Mouse (Mus musculus) liver, embryonic 14 days (tissue): Measurements from ENCODE around the gene Tnpo1. TPM values are rescaled to one million over a fixed set of nuclear protein-coding genes. Genes with fewer than 3 reads are reported as not detected.

ENCODE experiments used
- polyA plus RNA-seq: library from polyadenylated mRNA; depleted of rRNA; stranded (reverse); fragments of >200 nt; gene quantifications from 2 replicates; pipeline ENCODE4 v1.2.3, GENCODE M21; 2012; rRNA removed

The Tnpo1 gene
- 11.0 and 12.3 TPM in 2 replicates for polyA plus RNA-seq

DNA sequence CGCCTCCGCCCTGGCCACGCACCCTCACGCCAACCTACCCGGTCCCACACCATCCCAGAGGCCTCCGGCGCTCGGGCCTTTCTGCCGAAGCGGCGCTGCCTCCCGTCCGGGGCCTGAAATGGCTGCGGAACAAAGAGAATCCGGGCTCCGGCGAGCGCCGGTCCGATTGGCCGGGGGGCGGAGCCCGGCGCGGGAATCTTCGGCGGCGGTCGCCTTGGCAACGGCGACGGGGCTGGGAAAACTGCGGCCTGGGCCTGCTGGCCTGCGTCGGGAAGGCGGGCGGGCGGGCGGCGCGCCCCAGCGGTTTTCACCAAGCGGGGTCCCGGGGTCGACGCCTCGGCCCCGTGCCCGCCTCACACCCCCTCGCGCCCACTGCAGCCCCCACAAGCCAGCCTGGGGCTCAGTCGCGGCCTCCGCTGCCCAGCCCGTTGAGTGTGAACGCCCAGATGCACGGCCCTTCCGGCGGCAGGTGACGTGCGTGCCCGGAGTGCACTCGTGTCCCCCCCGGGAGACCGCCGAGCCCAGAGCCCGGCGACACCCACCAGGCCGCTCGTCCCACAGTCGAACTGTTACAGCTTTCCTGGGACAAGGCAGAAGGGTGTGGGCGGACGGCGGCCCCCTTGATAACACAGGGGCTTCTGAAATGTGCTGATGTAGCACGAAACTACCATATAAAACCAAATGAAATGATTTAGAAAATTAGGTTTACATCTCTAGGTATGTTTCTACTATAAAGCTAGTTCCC is at the start of gene Tnpo1:
Gene Tnpo1, minus strand, starts transcription at position 172 of the 745 bp plus-strand sequence.

DNA sequence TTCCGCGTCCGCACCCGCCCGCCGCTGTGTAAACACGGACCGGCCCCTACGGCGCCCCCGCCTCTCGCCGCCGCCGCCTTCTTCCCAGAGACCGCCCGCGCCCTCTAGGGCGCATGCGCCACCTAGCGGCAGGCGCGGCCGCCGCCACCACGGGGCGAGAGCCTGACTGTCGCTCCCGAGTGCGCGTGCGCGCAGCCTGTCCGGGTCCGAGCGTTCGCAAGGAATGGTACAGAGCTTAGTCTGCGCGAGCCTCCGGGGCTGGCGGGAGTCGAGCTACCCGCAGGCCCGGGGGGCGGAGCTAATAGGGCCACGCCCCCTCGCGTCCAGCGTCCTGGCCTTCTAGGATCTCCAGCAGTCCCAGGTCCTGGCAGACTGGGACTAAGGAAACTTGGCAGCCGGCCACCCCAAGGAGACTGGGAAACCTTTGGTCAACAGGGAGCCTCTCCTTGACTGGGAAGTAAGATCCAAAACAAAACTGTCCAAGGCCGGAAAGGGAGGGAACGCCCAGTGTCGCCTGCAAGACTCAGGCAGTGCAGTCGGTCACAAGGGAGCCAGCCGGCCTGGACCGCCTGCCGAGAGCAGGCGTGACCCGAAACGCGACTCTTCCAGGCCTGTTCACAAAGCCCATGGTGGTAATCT is 110.9 kb downstream of the Tnpo1 start, which contains the start of gene Fcho2:
Gene Fcho2, minus strand, starts transcription at position 303 of the 639 bp plus-strand sequence.

Other genes with a start within 250 kb of the Tnpo1 start
- gene Tmem171, start 231.6 kb downstream of the Tnpo1 start, polyA plus RNA-seq = 0.06 and 0.07 TPM in 2 replicates
- 14.1 and 17.1 TPM in 2 replicates for gene Fcho2, start 110.9 kb downstream of the Tnpo1 start, polyA plus RNA-seq
- not detected in 2 replicates for gene 1700024P04Rik, start 58.2 kb upstream of the Tnpo1 start, polyA plus RNA-seq